Mouse (Mus musculus) layer of hippocampus, adult 18-20 months (tissue): ENCODE data around the gene Olfr38. TPM values are rescaled to one million over a fixed set of nuclear protein-coding genes. Genes with fewer than 3 reads are reported as not detected.

Experiments used
- DNase-seq, 2 experiments: peaks; one replicate each; pipeline ENCODE4 v3.0.0; 2022; ENCODE audit warnings: low spot score in 2 of 2
- long read RNA-seq: library from polyadenylated mRNA; stranded (forward); transcript quantifications from one replicate; pipeline ENCODE4 v2.0.0, GENCODE M21; 2021
- total RNA-seq, 2 experiments: library from RNA; stranded (reverse); gene quantifications; 2 replicates each; pipeline ENCODE4 v1.2.3; 2021

Gene Olfr38
- not detected for total RNA-seq
- long read RNA-seq = 0 reads

DNA sequence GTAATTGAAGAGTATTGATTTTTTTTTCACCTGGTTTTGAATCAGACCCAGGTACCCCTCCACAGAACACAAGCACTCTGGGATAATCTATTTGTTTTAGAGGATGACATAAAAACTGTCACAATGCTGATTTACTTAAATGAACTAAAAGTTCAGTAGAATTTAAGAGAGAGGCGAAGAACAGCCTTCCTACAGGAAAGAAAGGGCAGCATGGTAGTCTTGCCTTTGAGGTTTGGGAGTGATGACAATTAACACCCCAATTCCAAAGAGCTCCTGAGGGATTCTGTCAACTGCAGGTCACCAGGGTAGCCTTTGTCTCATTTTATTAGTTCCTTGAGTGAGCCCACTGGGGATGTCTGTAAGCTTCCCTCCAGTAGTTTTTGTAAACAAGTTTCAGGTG, at the start of gene Olfr38:
Olfr38 (plus strand) TSS at position 301 of the 400 bp plus-strand sequence.
- no peak for DNase-seq

DNA sequence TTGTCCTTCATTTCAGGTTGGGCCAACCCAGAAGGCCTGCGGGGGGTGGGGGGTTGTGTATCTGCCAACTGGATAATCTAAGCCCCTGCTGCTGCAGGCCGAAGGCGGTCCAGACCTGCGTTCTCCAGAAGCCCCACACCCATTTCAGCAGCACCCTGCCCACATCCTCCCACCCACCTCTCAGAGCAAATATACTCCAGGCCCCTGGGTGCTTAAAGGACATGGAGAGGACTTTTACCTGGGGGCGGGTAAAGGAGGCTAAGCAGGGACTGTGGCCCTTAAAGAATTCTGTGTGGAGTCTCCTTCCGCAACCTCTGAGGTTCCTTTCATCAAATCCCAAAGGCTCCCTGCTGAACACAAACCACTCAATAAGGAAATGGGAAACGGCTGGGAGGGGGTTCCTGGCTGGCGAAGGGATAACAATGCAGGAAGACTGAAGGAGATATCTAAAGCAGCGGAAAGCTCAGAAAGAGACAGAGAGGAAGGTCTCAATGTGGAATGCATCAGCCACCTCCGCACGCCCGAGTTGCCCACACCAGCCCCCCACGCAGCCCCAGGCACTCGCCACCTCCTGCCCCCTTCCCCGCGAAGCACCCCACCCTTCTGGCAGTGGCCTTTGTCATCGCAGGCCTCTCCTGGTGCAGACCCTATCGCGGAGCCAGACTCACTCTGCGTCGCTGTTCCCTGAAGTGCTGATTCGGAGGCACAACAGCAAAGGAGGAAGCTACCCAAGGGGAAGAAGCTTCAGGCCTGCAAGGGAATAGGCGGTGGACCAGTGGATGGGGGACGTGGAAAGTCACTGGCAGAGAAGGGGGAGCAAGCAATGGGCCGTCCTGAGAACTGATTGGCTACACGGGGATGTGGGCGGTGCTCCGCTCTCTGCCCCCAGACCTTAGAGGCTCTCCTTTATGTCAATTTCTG, 46.7 kb upstream of the Olfr38 start, which contains the start of gene Tcaf1:
Tcaf1 (minus strand) TSS at position 798 of the 921 bp plus-strand sequence.
- peak; percentile 87 to 95 for DNase-seq

DNA sequence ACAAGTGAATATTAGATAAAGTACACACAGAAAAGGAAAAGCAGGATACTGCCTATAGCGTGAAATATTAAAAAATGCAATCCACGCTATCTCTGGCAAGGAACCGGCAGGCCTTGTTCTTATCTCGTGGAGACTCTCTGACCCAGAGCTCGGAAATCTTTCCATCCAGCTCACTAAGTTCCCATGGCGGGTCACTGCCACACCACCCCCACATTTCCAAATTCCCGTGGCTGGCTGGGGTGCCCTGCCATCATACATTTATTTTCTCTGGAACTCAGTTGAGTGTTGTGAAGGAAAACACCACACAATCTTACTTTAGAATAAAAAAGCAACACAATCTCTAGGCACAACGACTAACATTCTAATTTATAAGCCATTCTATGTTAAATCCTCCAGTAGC, 41.5 kb upstream of the Olfr38 start:
- no peak for DNase-seq

DNA sequence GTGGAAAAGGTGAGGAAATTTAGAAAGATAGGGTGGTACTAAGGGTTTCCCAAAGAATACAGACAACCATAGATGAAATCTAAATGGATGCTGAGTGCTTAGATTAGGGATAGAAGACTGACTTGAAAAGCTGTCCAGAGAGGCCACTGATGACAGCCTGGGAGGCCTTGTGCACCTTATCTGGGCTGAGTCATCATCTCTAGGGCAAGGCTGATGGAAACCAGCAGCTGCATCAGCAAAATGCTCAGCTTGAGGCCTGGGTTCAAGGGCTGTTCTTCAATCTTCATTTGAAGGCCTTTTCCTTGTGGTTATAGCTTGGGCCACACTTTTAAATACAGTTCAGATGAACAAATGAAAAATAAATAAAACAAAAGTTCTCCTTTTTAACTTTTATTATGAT, 38.2 kb upstream of the Olfr38 start:
- DNase-seq = no peak

DNA sequence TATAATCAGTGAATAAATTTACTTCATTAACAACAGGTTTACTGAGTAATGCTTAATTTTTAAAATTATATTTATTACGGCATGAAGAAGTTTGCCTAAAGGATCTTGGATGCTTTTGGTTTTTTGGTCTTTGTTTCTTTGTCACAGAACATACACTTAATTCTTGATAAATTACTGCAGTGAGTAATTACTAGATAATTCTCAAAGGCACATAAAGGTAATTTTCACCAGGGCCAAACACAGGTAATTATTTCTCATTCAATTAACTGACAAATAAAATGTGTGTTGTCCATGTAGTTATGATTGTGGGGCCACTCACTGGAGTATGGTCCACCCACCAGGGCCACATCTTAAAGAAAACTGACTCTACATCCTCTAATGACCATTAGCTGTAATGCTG, 17.1 kb upstream of the Olfr38 start, which contains the start of gene Olfr453:
Olfr453 (plus strand) TSS at position 301 of the 400 bp plus-strand sequence.
- DNase-seq = no peak

DNA sequence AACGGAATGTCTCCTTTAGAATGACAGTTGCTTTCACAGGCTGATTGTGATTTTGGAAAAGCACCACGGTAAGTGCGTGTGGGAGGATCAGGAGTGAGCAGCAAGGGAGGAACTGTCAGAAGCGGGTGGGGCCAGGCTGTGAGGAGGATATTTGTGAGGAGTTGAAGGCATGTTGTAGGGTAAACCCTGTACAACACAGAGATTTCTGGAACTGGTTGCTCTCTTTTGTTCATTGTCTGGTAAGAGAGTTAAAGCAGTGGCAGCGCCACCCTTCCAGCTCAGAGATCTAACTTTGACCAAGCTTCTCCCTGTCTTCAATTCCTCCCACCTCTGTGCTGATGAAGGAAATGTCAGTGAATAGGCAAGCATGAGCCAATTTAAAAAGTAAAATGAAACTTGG, 13.9 kb upstream of the Olfr38 start:
- DNase-seq = peak in 1 of 2 experiments; percentile 1

DNA sequence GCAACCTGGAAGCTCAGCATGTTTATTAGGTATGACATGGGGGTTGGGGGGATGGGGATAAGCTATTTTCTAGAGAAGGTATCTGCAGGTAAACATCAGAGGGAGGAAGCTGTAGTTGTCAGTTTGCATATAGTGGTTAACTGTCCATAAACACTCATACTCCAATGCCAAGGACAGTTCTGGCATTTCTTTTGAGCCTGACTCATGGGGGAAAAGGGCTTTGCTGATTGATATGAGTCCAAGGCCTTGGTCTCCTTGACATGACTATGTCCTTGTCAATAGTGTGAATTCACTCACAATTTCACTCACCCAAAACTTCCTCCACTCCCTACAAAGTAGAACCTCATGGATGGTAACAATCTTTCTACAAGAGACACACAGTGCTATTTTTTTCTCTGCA, 8.4 kb upstream of the Olfr38 start:
- DNase-seq = no peak

DNA sequence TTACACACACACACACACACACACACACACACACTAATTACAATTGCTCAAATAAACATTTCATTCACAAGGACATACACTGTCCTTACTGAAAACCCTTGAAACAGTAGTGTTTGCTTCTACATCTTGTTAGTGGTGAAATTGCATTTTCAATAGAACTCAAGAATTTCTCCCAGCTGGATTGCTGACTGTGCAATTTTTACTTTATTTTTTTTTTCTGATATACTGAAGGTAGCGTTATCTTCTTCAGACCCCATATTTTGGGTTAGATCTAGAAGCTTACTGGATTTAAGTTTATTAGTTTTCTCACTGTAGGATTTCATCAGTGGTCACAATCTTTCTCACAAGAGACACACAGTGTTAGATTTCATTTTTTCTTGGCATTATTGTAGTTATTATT, 20.9 kb downstream of the Olfr38 start:
- DNase-seq = no peak

DNA sequence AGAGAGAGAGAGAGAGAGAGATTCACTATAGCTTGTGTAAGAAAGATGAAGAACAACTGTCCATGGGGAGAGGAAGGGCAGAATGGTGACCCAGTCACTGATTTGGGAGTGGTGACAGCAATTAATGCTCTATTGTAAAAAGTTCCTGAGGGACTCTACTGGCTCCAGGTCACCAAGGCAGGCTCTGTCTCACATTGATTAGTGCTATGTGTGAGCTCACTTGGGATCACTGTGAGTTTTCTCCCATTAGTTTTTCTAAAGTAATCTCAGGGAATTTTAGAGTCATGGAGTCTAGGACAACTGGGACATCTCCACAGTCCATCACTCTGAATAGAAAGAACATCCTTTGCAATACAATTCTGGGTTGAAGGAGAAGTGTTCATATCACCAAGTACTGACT, 28.6 kb downstream of the Olfr38 start, which contains the start of gene Olfr452:
Olfr452 (plus strand) TSS at position 301 of the 400 bp plus-strand sequence.
- no peak for DNase-seq

DNA sequence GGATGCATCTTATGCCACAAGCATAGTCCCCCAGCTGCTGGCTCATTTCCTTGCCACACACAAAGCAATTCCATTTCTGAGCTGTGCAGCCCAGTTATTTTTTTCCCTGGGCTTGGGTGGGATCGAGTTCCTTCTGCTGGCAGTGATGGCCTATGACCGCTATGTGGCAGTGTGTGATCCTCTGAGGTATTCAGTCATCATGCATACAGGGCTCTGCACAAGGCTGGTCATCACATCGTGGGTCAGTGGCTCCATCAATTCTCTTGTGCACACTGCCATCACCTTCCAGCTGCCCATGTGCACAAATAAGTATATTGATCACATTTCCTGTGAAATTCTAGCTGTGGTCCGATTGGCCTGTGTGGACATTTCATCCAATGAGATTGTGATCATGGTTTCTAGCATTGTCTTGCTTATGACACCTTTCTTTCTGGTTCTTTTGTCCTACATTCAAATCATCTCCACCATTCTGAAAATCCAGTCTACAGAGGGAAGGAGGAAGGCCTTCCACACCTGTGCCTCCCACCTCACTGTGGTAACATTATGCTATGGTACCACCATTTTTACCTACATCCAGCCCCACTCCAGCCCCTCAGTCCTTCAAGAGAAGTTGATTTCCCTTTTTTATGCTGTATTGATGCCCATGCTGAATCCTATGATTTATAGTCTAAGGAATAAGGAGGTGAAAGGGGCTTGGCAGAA, 34.2 kb downstream of the Olfr38 start:
- DNase-seq = no peak

DNA sequence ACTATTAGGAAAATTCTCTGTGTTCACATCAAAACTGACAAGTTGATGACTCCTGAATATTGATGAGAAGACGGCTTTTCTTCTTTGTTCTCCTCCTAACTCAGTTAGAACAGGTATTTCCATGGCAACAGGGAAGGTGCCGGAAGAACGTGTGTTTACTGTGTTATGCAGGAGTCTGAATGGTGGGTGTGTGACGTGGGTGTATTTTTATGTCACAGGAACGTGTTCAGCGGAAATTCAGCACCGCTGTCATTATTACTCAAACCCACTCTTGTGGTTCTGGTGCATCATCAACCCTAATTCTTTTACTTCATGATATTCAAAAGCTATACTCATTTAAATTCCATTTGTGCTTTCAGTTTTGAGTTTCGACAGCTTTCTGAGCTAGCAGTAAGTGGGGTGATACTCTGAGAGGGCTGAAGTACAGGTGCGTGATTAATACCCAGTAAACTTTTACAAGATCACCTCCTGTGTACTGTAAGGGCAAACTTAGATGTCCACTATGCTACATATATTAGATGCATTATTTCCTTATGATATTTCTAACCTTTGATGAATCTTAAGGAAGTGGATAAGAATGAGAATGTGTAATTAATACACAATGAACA, 34.8 kb downstream of the Olfr38 start:
- DNase-seq = no peak

DNA sequence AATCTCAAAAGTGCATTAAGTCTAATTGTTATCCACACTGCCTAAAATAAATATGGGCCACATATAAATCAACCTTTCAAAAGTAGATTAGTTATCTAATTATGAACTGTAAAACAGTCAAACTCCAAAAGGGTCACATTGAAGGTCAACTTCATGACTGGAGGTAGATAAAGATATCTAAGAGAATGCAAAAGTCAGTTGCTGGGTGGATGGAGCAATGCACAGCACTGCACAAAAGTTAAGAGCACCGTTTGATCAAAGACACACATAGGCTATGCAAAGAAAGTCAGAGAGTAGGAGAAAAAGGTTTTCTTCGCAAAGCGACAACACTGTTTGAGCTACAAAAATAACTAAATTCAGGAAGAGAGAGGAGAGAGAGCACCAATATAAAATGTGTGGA, 38.8 kb downstream of the Olfr38 start:
- no peak for DNase-seq

DNA sequence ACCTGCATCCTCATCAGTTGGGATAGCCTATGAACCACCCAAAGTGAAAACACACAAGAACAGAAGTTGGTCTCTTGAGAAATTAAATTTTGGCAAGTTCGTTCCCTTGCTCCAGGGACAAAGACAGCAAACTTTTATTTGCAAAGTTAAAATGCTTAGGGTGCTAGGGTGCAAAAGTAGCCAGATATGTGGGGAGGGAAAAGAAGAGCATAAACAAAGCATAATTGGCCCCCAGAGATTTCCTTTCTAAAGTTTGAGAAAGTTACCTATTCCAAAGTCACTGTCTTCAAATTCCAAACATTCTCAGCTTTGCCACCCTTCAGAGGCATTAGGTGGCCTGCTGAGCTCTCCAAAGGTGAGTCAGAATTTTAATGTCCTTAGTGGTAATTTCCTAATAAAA, 55.4 kb downstream of the Olfr38 start, which contains the start of gene Olfr450:
Olfr450 (plus strand) TSS at position 301 of the 400 bp plus-strand sequence.
- DNase-seq = no peak

Other genes with a start within 250 kb of the Olfr38 start
- not detected for gene Olfr455, start 208.8 kb upstream of the Olfr38 start, total RNA-seq
- gene Tcaf3, start 158.7 kb upstream of the Olfr38 start, total RNA-seq = not detected
- gene Tcaf2, start 111.2 kb upstream of the Olfr38 start, total RNA-seq = under 1 TPM; 0.50 to 0.61 TPM
- 100 to 1,000 TPM; 205 to 214 TPM for gene Tcaf1, start 46.3 kb upstream of the Olfr38 start, total RNA-seq
- not detected for gene Olfr453, start 17.0 kb upstream of the Olfr38 start, total RNA-seq
- not detected for gene Olfr452, start 28.7 kb downstream of the Olfr38 start, total RNA-seq
- gene Olfr450, start 55.5 kb downstream of the Olfr38 start, total RNA-seq = not detected
- gene Olfr449, start 78.0 kb downstream of the Olfr38 start, total RNA-seq = not detected
- gene Olfr448, start 134.0 kb downstream of the Olfr38 start, total RNA-seq = not detected
- not detected for gene Olfr447, start 152.5 kb downstream of the Olfr38 start, total RNA-seq
- gene Olfr446, start 165.0 kb downstream of the Olfr38 start, total RNA-seq = not detected
- not detected for gene Olfr444, start 192.7 kb downstream of the Olfr38 start, total RNA-seq